Mouse (Mus musculus) telencephalon, adult 2 months (tissue): ENCODE measurements at regions not wholly inside any gene's neighbourhood (a gene's known extent, or its start where the extent isn't known, plus 50 kb on each side); places are given as distances from the start of the nearest gene placed in this dataset.
A peak's percentile ranks its signal among the peaks of the same experiment; 100 is the strongest.

Experiments used
- DNase-seq: peaks from one replicate; pipeline ENCODE4 v3.0.0-alpha.2; 2011; ENCODE audit warnings: low read depth, low spot score

DNA sequence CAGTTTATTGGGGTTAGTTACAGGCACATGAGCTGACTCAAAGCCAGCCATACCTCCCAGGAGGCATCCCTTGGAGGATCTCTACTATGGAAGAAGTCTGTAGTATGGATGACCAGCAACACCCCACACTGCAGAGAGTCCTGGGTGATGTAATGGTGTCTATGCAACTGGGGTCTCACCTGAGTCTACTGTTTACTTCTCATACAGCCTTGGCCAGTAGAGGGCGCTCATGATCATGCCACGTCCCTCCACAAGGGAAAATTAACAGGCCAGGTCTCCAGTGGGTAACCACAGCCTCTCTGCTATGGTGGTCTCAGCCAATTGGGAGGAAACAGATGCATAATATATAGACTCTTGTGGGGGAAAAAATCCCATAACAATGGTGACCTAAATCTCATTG lies 111.7 kb downstream of the Cdh26 start:
- DNase-seq = no peak

DNA sequence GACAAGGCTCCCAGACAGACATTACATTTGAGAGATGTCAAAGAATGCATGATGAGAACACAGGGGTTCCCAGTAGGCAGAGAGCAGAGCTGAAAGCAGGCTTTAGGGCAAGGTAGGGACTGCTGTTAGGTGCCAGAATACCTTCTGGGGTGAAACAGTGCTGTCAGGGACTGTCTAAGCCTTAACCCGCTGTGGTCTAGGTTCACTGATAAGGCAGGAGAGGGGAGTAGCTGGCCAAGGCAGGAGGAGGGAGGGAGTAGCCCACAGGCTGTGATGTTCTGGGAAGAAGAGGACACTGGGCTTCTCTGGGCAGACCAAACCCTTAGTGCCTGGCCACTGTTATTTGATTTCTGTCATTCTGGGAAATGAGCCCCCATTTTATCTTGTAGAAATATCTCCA lies 114.1 kb downstream of the Cdh26 start:
- no peak for DNase-seq

DNA sequence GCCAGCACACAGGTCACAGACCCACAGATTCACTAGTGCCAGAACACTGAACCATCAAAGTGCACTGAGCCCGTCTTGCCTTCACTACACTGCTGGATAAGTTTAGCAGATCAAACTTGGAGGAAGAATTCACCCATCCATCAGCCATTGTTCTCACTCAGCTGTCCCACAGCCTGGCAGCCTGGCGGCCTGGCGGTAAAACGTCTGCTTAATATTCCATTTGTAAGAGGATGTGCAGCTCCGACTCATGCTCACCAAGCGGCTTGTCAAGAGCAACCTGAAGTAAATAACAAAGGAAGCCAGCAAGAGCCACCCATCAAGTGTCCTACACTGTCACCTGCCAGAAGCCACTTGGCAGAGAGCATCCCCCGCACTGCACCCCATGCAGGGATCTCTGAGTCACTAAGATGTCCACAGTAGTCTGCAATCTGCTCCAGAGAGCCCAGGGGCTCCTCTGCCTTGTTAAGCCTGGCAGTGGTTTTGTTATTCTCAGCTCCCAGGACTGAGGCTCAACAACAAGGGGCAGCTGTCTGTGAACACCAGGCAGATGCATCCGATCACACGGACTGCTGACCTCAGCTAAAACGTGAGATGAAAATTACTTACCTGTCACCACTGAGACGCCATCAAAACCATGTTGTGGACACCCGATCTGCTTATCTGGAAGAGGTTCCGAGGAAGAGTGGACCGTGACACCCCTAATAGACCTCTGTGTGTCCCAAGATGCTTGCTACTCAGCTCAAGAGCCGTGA lies 115.4 kb downstream of the Cdh26 start:
- no peak for DNase-seq

DNA sequence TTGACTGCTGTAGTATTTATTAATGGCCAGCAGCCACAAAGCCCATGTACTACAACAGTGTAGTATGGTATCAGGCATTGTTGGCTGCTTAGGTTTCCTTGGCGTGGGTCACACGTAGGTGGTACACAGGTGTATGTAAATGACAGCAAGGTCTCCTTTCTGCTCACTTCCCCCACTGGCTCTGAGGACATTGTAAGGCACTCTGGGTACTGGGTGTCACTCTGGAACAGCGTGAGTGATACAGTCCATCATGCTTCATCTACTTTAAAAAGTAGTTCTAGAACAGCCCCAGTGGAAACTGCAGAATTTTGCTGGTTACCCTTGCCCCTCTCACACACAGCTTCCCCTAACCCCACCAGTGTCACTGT lies 116.0 kb downstream of the Cdh26 start:
- DNase-seq = no peak

DNA sequence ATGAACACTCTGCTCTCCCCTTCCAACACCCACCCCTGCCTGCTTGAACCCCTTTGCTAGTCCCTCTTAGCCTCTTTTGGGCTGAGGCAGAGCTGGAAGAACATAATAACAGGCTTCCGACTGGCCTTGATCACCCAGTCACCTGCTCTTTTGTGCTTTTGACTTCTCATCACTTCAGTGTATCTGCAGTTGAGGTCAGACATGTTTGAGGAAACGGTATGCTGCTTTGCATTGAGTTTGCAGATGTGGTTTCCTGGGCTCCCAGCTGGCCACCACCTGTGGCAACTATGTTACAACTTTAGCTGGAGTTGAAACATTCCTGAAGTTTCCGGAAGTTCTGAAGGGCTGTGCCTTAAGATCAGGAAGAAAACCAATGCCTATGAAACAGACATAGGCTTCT lies 116.6 kb downstream of the Cdh26 start:
- no peak for DNase-seq

DNA sequence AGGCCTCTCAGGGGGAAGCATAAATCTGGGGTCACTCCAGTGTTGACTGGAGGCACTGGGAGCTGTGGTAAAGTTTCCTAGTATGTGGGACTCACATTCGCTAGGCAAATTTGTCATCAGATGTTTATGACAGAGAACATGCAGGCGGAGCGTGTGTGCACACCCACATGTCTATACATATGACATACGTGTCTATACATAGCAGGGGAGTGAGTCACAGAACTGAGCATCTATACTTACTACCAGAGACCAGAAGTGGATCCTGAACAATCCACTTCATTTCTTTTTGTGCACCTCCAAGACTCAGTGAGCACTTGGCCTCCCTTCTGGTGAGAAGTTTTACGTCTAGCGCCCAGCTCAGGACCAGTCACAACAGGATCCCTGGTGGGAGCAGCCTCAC lies 118.6 kb downstream of the Cdh26 start:
- no peak for DNase-seq

DNA sequence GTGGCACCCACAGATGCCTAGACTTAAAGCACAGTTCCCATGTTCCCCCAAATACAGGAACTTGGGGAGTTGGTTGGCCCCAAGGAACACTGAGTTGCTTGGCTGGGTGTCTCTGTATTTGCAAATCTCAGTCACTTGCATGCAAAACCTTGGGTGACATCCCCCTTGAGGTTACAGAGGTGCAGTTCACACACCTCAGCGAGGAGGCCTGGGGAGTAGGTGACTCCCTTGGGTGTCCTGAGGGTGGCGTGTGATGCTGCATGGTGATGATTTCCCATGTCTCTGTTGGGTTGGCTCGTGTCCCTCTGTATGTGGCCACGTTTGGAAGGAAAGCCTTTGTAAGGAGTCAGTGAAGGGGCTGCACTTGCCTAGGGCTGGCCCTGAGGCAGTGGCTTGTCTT lies 123.4 kb downstream of the Cdh26 start:
- DNase-seq = no peak

DNA sequence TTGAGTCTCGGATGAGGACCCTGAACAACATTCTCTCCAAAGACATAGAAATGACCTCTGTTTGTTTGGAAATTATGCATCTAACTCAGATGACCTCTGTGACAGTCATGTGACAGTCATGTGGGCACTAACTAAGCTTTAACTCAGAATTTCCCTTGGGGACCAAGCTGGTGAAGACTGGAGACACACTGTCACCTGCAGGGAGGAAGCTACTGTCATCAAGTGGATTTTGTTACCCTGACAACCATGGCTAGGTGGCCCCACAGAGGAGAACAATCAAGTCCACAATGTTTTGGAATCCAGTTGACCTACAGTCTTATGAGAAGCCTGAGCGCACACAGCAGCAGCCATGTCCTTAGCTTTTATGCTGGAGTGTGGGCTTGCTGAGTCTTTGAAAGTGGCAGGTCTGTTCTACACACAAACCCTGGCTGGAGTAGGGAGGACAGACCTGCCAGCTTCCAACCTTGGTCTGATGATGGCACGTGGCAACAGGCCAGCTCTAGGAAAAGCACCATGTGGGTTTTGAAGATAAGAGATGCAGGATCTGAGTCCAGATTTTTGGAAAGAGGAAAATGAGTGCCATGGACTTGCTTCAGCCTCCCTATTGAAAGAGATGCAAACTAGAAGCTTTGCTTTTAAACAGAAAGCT lies 125.5 kb downstream of the Cdh26 start:
- no peak for DNase-seq

DNA sequence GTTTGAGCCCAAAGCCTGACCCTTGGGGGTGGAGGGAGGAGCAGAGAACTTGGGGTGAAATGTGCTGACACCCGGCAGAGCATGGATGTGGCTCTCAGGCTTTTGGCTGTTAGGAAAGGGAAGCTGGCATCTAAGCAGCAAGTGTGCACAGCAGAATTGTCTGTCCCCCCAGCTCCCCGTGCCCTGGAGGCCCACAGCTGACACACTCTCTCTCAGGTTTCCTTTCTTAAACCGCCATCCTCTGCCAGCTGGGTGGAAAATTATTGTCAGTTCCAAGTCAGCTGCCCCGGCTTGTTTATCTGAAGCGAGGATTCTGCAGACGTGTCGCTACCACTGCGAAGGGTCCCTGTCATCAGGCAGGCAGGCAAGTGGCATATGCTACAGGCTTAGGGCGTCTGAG lies 127.6 kb downstream of the Cdh26 start:
- no peak for DNase-seq

DNA sequence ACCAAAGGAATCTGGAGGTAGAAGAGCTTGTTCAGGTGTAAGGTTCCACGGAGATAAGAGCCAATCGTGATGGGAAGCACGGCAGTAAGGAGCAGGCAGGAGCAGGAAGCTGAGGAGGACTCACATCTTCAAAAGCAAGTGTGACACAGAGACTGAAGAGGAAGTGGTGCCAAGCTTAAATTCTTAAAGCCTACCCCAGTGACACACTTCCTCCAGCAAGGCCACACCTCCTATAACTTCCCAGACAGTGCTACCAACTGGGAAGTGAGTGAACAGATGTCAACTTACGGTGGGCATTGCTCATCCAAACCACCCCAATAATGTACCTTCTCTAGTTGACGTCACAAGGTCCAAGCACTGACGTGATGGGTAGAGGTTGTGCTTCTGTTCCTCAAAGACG lies 133.0 kb downstream of the Cdh26 start:
- DNase-seq = no peak

DNA sequence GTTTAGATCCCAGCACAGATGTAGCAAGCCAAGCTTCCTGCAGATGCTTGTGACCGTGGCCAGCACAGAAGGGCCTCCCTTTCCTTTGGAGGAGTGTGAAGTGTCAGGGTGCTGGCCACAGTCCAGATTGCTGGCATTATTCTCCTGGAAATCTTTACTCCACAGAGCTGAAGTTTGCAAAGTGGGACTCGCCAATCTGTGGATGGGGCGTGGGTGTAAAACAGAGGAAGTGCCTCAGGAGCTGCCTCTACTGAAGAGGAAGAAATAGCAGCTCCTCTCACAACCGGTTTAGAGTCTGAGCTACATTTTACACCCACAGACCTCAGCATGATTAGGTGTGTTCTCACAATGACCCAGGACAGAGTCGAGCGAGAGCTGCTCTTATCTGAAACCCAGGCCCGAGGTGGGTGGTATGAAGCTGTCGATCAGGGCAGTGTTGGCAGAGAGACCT lies 135.1 kb downstream of the Cdh26 start:
- DNase-seq = peak; percentile 92

DNA sequence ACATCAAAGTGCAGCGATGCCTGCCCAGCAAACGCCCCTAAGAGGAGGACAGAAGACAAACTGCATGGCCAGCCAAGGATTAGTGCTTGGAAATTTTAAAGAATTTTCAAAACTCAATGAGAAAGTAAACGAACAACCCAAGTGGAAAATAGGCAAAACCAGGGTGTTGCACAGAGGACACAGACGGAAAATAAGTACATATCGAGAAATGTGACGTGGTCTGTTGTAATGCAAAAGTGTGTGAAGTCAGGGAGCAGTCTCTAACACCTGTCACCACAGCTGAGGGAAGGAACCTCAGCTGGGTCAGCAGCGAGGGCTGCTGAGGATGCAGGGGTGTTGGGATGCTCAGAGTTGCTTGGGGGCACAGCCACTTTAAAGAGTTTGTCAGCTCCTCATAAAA lies 137.2 kb downstream of the Cdh26 start:
- no peak for DNase-seq

DNA sequence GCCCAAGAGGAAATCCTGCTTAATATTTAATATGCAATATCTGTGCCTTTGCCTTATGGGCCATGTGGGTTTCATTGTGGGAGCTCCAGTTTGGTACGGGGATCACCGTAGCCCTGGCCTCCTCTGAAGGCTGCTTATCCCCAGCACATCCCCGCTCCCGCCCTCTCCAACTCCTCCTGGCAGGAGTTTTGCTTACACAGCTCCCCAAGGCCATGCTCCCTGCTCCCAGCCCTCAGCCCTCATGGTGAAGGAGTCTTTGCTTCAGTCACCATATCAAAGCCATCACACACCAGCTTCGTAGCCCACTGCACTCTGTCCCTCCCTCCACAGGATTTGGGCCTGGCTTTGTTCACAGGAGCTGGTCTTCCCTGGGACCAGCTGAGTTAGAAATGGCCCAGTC lies 142.0 kb downstream of the Cdh26 start:
- DNase-seq = no peak

DNA sequence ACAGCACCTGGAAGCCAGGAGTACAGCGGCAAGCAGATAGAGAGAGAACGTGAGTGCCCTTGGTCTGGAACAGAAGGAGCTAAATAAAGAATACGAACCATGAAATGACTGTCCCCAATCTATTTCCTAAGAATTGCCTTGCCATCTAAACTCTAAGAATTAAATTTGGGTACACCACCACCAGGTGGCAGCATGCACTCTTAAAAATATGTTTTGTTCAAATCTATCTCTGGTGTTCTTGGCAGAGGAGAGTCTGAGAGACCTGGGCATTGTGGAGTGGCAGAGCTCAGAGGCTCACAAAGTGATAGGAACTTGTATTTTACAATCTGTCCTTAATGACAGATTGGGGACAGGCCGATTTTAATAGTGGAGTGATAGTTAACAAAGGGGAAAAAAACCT lies 144.5 kb downstream of the Cdh26 start:
- DNase-seq = peak; percentile 52

DNA sequence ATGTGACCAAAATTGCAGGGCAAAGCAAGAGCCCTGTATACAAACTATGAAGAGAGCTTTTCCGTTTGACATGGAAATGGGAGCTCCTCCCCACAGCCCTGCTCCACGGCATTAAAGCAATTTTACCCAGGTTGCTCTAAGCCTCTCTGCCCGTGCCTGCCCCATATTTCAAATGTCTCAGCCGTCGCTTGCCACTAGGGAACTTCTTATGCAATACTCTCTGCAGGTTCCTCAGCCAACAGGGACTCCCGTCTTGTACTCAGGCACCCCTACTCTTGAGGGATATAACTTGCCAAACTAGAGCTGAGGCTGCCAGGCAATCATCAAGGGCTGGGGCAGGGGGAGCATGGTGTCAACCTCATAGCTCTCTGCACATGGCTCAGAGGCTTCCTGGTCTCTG lies 145.1 kb downstream of the Cdh26 start:
- no peak for DNase-seq

DNA sequence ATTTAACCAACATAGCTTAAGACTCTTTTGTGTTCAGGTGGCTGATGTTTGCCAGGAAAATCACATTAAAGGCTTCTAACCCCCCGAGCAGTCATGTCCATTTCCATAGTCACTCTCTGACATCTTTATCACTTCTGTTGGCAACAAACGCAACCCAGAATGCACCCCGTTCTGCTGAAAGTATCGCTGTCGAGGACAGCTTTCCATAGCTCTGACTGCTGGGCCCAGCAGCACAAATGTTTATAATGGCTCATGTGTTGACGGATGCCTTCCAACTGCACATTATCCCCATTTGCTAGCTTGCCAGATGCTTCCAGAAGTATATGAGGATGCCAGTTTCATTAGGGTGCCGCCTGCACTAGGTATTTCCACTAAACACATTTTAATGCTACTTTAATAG lies 145.7 kb downstream of the Cdh26 start:
- no peak for DNase-seq

DNA sequence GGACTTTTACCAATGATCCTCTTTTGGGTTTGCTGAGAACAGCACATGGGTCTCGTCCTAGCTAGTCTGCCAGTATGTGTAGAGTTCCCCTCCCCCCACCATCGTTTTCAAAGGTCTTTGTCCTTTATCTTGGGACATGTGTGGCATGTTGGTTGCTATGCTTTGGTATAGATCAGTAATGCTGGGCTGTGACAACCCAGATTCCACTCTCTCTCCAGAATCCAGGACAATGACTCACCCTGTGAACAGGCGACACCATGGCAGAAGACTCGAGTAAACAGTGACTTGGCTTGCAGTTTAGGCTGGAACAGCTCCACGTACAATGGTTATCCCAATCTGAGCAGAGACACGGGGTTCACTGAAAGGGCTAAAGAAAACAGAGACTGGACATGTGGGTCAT lies 149.2 kb downstream of the Cdh26 start:
- DNase-seq = no peak

DNA sequence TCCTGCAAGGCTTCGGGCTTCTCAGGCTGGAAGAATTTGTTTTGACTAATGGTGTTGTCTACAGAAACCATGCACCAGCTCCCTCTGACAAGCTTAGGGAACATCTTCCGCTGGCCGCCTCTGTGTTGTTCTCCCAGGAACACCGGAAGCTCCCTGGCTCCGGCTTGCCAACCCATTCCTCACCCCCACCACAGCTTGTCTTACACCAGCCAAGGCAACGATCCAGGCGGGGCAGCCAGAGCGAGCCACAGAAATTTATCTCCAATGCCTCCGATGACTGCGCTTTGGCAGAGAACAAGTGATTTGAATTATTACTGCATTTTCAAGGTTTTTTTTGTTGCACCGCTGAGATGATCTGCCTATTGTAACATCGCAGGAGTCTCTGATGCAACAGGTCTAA lies 151.0 kb downstream of the Cdh26 start:
- no peak for DNase-seq

DNA sequence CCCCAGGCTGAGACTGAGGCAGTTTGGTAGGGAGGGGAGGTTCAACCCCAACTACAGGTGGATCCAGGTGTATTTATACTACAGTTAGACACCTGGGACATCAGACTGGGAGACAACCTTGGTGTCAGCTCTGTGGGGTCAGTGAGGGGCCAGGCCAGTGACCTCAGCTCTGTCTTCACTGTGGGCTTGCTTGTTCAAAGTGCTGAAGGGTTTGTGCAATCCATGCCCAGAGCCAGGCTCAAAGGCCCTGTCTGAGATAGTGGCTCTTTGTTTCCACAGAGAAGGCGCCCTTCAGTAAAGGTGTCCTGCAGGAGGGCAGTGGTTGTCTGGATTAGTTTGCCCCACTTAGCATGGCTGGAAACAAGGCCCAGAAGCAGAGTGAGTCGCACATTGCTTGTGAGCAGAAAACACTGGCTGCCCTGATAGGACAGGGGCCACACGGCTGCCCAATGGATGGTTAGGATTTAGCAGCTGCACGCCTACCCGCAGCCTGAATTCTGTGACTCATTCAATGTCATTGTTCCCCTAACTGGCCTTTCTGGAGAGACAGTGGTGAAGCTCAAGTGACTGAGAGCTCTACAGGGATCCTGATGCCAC lies 154.7 kb downstream of the Cdh26 start:
- no peak for DNase-seq

DNA sequence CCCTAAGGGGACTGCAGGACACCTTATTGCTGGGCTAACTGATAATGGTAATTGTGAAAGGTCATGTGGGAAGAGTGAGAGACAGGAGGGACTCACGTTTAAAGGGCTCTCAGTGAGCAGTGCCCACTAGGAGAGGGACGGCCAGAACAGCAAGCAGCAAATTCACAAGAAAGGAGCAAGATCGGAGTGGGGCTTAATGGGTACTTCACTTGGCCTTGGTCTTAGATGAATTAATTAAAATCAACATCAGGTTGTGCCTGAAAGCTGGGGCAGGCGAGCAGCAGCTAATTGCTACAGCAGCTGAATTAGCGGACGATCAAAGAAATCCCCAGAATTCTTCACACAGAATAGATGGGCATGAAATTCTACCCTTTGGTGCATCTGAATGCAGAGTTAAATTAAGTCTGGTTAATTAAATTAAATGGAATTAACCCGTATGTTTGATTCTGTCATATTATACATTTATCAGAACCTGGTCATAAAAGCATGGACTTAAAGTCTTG lies 156.9 kb downstream of the Cdh26 start:
- no peak for DNase-seq

DNA sequence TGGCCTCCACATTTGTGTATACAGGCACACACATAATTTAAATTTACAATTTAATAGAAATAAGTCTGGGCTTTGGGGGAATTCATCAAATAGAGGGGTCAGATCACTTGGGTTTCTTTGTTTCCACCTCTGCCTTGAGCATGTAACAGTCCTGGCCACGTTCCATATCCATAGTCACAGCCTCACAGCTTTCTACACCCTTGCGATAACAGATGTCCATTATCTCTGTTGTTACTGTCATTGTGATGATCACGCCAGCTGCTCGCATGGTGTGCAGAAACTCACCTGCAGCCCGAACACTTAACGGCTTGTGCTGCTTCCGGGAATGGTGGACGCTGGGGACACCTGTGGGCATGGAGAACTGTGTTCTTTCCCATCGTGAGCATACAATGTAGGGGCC lies 163.4 kb downstream of the Cdh26 start:
- no peak for DNase-seq

DNA sequence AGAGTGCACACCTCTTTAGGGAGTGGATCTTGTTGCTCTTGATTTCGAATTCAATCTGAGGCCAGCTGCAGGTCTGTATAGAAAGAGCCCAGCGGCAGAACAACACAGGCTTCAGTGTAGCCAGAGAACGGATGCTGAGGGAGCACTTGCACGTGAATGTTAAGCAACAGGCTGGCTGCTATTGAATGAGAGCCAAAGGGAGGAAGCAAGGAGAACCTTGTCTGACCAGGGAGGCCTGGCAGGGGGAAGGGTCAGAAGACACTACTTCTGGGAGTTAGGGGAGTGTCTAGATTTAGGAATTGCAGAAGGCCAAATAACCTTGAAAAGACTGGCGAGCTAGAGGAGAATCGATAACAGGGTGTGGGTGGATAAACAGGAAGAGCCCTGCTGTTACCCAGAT lies 163.8 kb downstream of the Cdh26 start:
- DNase-seq = no peak
